Mouse (Mus musculus): ENCODE results near the gene Enah.

DNA sequence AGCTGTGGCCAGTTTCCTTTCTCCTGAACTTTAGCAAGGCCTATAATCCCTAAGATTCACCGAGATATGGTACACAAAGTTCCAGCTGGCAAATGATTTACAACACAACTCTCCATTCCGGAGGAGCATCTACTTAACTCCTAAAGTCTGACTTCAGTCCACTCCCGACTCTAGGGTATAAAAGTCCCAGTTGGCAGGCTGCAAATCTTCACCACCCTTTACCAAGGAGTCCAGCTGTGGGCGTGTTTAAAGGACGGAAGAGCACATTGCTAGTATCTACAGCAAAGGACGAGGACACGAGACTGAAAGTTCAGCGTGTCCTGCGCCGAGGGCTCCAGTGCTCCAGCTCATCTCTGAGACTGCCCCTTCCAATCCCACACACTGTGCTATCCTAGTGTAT, 122.8 kb downstream of the Enah start:
- TF ChIP-seq POLR2A (IDR thresholded peaks at IDR 0.05; ENCODE audit: control insufficient read depth, extremely low read depth, insufficient read depth, low read length, poor library complexity) (no peak), CTCF (IDR thresholded peaks at IDR 0.05; ENCODE audit: borderline replicate concordance, control insufficient read depth, extremely low read depth, insufficient read depth, low read length, poor library complexity) (no peak)

Data from thymus, adult 2 months (tissue).